Mouse (Mus musculus) liver, adult 2 months (tissue): ENCODE measurements around the gene Lepr. TPM values are rescaled to one million over a fixed set of nuclear protein-coding genes. Genes with fewer than 3 reads are reported as not detected.

ENCODE experiments used
- DNase-seq: peaks from one replicate; pipeline ENCODE4 v3.0.0-alpha.2; 2011; ENCODE audit warnings: low read depth, low spot score; ENCODE audit errors: extremely low read depth
- H3K27ac ChIP-seq: fragments of 200-500 bp; replicated peaks from 2 replicates; pipeline ENCODE4 v1.5.1; 2012; ENCODE audit warnings: low read depth, mild to moderate bottlenecking, control low read depth, inconsistent platforms, low read length; ENCODE audit not compliant: insufficient read depth
- H3K27me3 ChIP-seq: fragments of 200-500 bp; 2 replicates; pipeline ENCODE4 v1.6.1; 2012; ENCODE audit warnings: mild to moderate bottlenecking, moderate library complexity, low read length, inconsistent platforms; ENCODE audit not compliant: control insufficient read depth, insufficient read depth
- H3K36me3 ChIP-seq: fragments of 200-500 bp; 2 replicates; pipeline ENCODE4 v1.6.1; 2012; ENCODE audit warnings: low read length, inconsistent platforms; ENCODE audit not compliant: control insufficient read depth, insufficient read depth
- H3K4me1 ChIP-seq: fragments of 200-500 bp; 2 replicates; pipeline ENCODE4 v1.6.1; 2011; ENCODE audit warnings: low read length; ENCODE audit not compliant: control insufficient read depth, insufficient read depth
- H3K4me3 ChIP-seq: fragments of 200-500 bp; 2 replicates; pipeline ENCODE4 v1.5.1; 2011; ENCODE audit warnings: low read depth, mild to moderate bottlenecking, control low read depth, low read length, moderate library complexity; ENCODE audit not compliant: insufficient read depth
- H3K79me2 ChIP-seq: fragments of 200-500 bp; 2 replicates; pipeline ENCODE4 v1.6.1; 2012; ENCODE audit warnings: inconsistent platforms, mild to moderate bottlenecking, low read length, moderate library complexity; ENCODE audit not compliant: control insufficient read depth, insufficient read depth
- H3K9ac ChIP-seq: fragments of 200-500 bp; 2 replicates; pipeline ENCODE4 v1.6.1; 2012; ENCODE audit warnings: low read depth, mild to moderate bottlenecking, control low read depth, inconsistent platforms, low read length
- CTCF ChIP-seq: fragments of 200-500 bp; IDR thresholded peaks from 2 replicates; pipeline ENCODE4 v1.5.1; 2011; ENCODE audit warnings: low read depth, low read length, control low read depth
- POLR2A ChIP-seq: fragments of 200-500 bp; IDR thresholded peaks from 2 replicates; pipeline ENCODE4 v1.6.1; 2011; ENCODE audit warnings: low read length, control low read depth; ENCODE audit not compliant: insufficient read depth; ENCODE audit errors: extremely low read depth
- WGBS: fragments of 180-500 bp; shearing (Covaris S2); methylation state at CpG from one replicate; pipeline ENCODE4 v1.1.7; 2018; 5-methylcytosine and 5-hydroxymethylcytosine counted together
- polyA plus RNA-seq: library from polyadenylated mRNA; depleted of rRNA; stranded (reverse); fragments of >200 nt; gene quantifications from 2 replicates; pipeline ENCODE4 v1.2.3, GENCODE M21; 2012; rRNA removed
- total RNA-seq: library from RNA; depleted of rRNA; stranded (reverse); fragments of >200 nt; gene quantifications from 2 replicates; pipeline ENCODE4 v1.2.3, GENCODE M21; 2014; rRNA removed

Gene Lepr
- total and polyA plus RNA-seq, 2 experiments, result 0.89 to 17.1 TPM

DNA sequence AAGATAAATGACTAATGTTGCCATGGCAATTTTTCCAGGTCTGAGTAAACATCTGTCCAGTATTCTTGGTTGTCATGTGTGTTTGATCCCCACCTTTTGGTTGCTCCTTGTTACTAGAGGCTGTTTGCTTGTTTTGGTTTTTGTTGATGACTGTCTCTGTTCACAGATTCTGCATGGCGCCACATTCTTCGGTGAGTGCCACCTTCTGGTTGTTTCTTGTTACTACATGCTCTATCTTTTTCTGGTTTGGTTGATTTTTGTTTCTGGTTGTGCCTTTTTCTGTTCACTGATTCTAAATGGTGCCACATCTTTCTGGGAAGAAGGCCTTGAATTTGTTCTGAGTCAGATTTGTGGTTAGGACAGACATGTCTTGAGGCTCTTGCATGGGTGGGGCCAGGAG, 133.7 kb downstream of the Lepr start:
- Histone ChIP-seq H3K27me3 (no peaks in the 10 kb centered on the region), H3K9ac (no peak overlapping the region), H3K36me3 (no peaks in the 10 kb centered on the region), H3K4me3 (no peak overlapping the region), H3K4me1 (no peaks in the 10 kb centered on the region), H3K79me2 (no peaks in the 10 kb centered on the region), H3K27ac (no peak overlapping the region)
- 63% methylated on average over 2 of the region's 2 CpGs for WGBS
- no peak for DNase-seq
- no peak for TF ChIP-seq CTCF
- no peak for TF ChIP-seq POLR2A

DNA sequence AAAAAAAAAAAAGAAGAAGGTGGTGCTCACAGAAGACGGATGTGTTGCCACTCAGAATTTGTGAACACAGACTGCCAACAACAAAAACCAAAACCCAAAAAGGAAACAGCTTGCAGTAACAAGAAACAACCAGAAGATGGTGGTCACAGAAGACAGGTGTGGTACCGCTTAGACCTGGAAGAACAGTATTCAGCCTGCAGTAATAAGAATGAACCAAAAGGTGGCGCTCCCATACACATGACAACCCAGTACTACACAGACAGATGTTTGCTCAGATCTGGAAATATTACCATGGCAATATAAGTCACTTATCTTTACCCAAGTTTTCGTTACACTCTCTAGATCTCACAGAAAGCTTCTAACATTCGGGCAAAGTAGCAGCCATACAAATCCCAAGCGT, 143.7 kb downstream of the Lepr start:
- H3K4me3 ChIP-seq, result no peak overlapping the region
- no peaks in the 10 kb centered on the region for H3K36me3 ChIP-seq
- no peaks in the 10 kb centered on the region for H3K4me1 ChIP-seq
- H3K79me2 ChIP-seq, result no peaks in the 10 kb centered on the region
- no peak overlapping the region for H3K27ac ChIP-seq
- H3K9ac ChIP-seq, result no peak overlapping the region
- H3K27me3 ChIP-seq, result no peaks in the 10 kb centered on the region
- DNase-seq, result peak; percentile 41
- WGBS, result 48% methylated on average over 6 of the region's 6 CpGs
- TF ChIP-seq CTCF (peak; percentile 35), POLR2A (no peak)

DNA sequence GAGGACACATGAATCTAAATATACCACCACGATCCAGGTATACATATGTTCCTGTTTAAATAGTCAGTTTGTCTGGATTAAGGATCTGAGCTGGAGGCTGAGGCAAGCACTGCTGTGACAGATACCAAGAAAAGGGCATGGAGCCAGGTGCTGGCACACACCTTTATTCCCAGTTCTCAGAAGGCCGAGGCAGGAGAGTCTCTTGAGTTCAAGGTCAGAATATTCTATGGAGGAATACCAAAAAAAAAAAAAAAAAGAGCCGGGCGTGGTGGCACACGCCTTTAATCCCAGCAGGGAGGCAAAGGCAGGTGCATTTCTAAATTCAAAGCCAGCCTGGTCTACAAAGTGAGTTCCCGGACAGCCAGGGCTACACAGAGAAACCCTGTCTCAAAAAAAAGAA, 145.1 kb downstream of the Lepr start:
- 86% methylated on average over 6 of the region's 6 CpGs for WGBS
- Histone ChIP-seq H3K36me3 (no peaks in the 10 kb centered on the region), H3K9ac (no peak overlapping the region), H3K4me1 (no peaks in the 10 kb centered on the region), H3K79me2 (no peaks in the 10 kb centered on the region), H3K4me3 (no peak overlapping the region), H3K27ac (no peak overlapping the region), H3K27me3 (no peaks in the 10 kb centered on the region)
- TF ChIP-seq CTCF (no peak), POLR2A (no peak)
- no peak for DNase-seq

Other genes with a start within 250 kb of the Lepr start
- gene Dnajc6, start 220.8 kb upstream of the Lepr start, total RNA-seq, result 0.09 and 0.13 TPM in 2 replicates
- 0.01 and 0.06 TPM in 2 replicates for gene Dnajc6, start 220.8 kb upstream of the Lepr start, polyA plus RNA-seq
- gene Leprot, start 69.7 kb upstream of the Lepr start, total RNA-seq, result 16.8 and 17.2 TPM in 2 replicates
- gene Leprot, start 69.7 kb upstream of the Lepr start, polyA plus RNA-seq, result 15.0 and 18.7 TPM in 2 replicates
- not detected in 2 replicates for gene B020004J07Rik, start 126.6 kb downstream of the Lepr start, total RNA-seq
- gene B020004J07Rik, start 126.6 kb downstream of the Lepr start, polyA plus RNA-seq, result not detected in 2 replicates
- not detected in 2 replicates for gene C130073F10Rik, start 176.4 kb downstream of the Lepr start, total RNA-seq
- not detected in 2 replicates for gene C130073F10Rik, start 176.4 kb downstream of the Lepr start, polyA plus RNA-seq
- not detected in 2 replicates for gene Gm12800, start 191.7 kb downstream of the Lepr start, total RNA-seq
- not detected in 2 replicates for gene Gm12800, start 191.7 kb downstream of the Lepr start, polyA plus RNA-seq
- gene Gm12794, start 223.0 kb downstream of the Lepr start, total RNA-seq, result not detected in 2 replicates
- not detected in 2 replicates for gene Gm12794, start 223.0 kb downstream of the Lepr start, polyA plus RNA-seq